Mouse (Mus musculus) kidney, adult 10 weeks (tissue): ENCODE data around the gene Gm17606. TPM values are rescaled to one million over a fixed set of nuclear protein-coding genes. Genes with fewer than 3 reads are reported as not detected.

Source experiments
- polyA plus RNA-seq: library from polyadenylated mRNA; stranded (reverse); fragments of 350-450 nt; fragmentation: Illumina TruSeq; extraction: RNeasy Lipid Tissue Mini Kit (QIAGEN cat#74804); gene quantifications from one replicate; pipeline ENCODE4 v1.2.3, GENCODE M21; 2014; ENCODE audit warnings: low read depth, low replicate concordance

Gene Gm17606
- polyA plus RNA-seq, result not detected

GRCm38 (mm10) chr14:54640946-54641304 lies at the start of gene Gm17606:
Gene Gm17606, plus strand, starts transcription at chr14:54640952.

GRCm38 (mm10) chr14:54605752-54606321 lies 34.9 kb upstream of the Gm17606 start, which contains the start of gene 4931414P19Rik:
Gene 4931414P19Rik, minus strand, starts transcription at chr14:54605993.

DNA sequence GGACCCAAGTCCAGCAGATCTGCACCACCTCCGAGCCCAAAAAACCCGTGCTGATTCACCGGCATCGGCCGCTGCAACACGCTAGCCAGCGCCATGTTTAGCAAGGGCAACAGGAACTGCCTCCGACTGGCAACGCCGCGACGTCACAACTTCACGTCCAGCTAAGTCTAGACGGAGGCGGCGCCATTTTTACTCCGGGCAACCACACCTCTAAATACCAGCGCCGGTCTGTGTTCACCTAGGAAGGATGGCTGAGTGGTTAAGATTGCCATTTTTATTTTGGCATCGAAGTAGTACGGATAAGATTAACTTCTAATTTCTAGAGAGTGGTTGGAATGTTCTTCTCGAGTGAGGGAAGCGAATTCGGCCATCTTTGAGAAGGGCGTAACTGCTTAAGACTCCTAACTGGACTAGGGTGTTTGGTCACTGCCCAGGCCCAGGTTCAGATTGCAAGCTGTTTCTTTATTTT lies 22.8 kb upstream of the Gm17606 start, which contains the start of gene Psmb5:
Gene Psmb5 (minus strand): TSS at position 126 of the 469 bp plus-strand sequence.

DNA sequence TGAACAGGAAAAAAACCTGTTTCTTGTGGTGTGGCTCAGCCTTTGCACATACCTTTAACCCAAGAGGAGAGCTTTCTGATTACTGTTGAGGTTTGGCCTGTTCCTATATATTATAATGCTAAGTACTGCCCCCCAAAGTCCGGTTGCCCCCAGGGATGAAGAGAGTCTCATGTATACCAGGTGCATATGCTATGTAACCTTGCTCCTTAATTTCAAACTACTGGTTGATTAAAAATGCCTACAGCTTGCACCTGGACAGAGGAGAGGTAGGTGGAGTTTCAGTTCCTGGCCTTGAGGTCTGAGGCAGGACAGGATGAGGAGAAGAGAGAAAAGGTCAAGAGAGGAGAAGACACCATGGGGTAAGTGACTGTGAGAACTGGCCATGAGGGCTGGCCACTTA lies 19.6 kb upstream of the Gm17606 start, which contains the start of gene Psmb11:
Gene Psmb11 (plus strand): TSS at position 301 of the 400 bp plus-strand sequence.

DNA sequence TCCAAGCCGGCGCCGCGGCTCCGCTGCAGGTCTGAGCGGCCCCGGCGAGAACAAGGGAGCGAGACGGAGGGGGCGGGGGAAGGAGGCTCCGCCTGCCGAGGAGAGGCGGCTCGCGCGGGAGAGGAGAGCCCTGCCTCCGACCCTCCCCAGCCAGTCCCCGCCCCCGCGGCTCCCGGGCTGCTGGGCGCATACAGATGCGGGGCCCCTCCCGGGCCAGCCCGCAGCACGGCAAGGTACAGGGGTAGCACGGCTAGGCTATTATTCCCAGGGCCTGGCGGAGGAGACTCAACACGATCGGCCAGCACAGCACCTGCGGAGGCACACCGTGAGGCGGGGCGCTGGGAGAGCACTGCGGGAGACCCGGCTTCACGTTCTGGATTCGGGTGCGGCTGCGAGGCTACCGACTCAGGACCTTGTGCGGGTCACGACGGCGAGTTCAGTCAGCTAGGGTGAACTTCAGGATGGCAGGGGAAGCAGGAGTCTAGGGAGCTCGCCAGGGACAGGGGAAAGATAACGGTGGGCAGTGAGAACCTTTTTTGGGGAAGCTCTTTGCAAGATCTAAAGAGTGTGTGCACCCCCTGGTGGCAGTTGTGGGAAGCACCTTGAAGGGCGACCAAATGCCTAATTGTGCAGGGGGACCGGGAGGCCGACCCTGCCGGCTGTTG lies 685 bp downstream of the Gm17606 start, which contains the start of gene Cdh24:
Gene Cdh24 (minus strand): TSS at position 60 of the 665 bp plus-strand sequence.

DNA sequence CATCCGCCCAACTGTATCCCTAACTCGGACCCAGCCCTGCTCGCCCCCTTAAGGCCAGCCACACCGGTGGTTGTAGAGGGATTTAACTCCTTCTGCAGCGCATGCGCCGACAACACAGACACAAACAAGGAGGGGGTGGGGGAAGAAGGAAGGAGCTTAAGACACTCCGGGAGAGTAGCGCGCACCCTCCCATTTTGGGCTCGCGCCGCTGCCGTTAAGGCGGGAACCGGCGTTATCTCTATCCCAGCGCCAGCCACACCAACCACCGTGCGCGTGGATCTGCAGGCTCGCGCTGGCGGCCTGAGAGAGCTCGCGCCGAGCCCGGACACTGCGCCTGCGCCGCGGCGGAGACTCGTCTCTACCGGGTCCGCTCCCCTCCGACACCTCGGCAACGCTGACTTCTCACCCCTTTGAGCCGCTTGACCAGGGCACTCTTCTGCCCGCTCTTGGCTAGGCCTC lies 45.3 kb downstream of the Gm17606 start, which contains the start of gene 1700123O20Rik:
Gene 1700123O20Rik (plus strand): TSS at position 154 of the 459 bp plus-strand sequence.

GRCm38 (mm10) chr14:54686522-54687143 lies 45.9 kb downstream of the Gm17606 start, which contains the start of gene Acin1:
Gene Acin1, minus strand, starts transcription at chr14:54686931.

Other genes starting within 250 kb of the Gm17606 start
- gene Slc7a7, start 223.2 kb upstream of the Gm17606 start, polyA plus RNA-seq, result 50.5 TPM
- gene Mrpl52, start 214.0 kb upstream of the Gm17606 start, polyA plus RNA-seq, result 47.3 TPM
- gene Mmp14, start 209.3 kb upstream of the Gm17606 start, polyA plus RNA-seq, result 6.0 TPM
- gene Lrp10, start 176.8 kb upstream of the Gm17606 start, polyA plus RNA-seq, result 4.0 TPM
- not detected for gene Rem2, start 164.9 kb upstream of the Gm17606 start, polyA plus RNA-seq
- 43.0 TPM for gene Prmt5, start 123.4 kb upstream of the Gm17606 start, polyA plus RNA-seq
- 3.4 TPM for gene Haus4, start 86.3 kb upstream of the Gm17606 start, polyA plus RNA-seq
- 7.9 TPM for gene Ajuba, start 63.4 kb upstream of the Gm17606 start, polyA plus RNA-seq
- 2.3 TPM for gene 4931414P19Rik, start 35.0 kb upstream of the Gm17606 start, polyA plus RNA-seq
- gene Psmb5, start 22.9 kb upstream of the Gm17606 start, polyA plus RNA-seq, result 3.2 TPM
- gene Psmb11, start 19.5 kb upstream of the Gm17606 start, polyA plus RNA-seq, result not detected
- not detected for gene Cdh24, start 412 bp downstream of the Gm17606 start, polyA plus RNA-seq
- 18.0 TPM for gene 1700123O20Rik, start 45.3 kb downstream of the Gm17606 start, polyA plus RNA-seq
- 110 TPM for gene Acin1, start 46.0 kb downstream of the Gm17606 start, polyA plus RNA-seq
- gene Gm29776, start 57.9 kb downstream of the Gm17606 start, polyA plus RNA-seq, result not detected
- gene Cebpe, start 71.2 kb downstream of the Gm17606 start, polyA plus RNA-seq, result not detected
- gene Slc7a8, start 141.0 kb downstream of the Gm17606 start, polyA plus RNA-seq, result 51.3 TPM
- gene Rnf212b, start 173.2 kb downstream of the Gm17606 start, polyA plus RNA-seq, result 2.4 TPM
- 14.8 TPM for gene Homez, start 230.0 kb downstream of the Gm17606 start, polyA plus RNA-seq
- 11.4 TPM for gene Ppp1r3e, start 236.6 kb downstream of the Gm17606 start, polyA plus RNA-seq
- gene Bcl2l2, start 242.4 kb downstream of the Gm17606 start, polyA plus RNA-seq, result 15.8 TPM
- gene Gm20521, start 242.5 kb downstream of the Gm17606 start, polyA plus RNA-seq, result not detected